Mouse (Mus musculus) olfactory bulb, adult 2 months (tissue): ENCODE data around the gene Brsk1.

Experiments
- CTCF ChIP-seq: fragments of 200-500 bp; IDR thresholded peaks from 2 replicates; pipeline ENCODE4 v1.5.1; 2012; ENCODE audit warnings: low read depth, mild to moderate bottlenecking, low read length, moderate library complexity; ENCODE audit not compliant: insufficient read depth
- POLR2A ChIP-seq: fragments of 200-500 bp; IDR thresholded peaks from 2 replicates; pipeline ENCODE4 v1.6.1; 2012; ENCODE audit warnings: mild to moderate bottlenecking, low read depth, low read length, moderate library complexity; ENCODE audit not compliant: insufficient read depth

DNA sequence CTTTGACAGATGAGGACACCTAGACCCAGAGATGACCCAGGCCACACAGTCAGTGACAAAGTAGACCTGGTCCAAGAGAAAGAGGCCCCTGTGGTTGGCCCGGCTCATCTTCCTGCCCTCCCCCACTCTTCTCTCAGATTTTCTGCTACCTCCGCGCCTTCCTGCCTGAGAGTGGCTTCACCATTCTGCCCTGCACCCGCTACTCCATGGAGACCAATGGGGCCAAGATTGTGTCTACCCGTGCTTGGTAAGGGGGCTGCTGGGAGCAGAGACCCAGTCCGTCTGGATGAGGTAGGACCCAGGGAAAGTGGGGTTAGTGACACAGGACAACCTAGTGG lies 52.0 kb downstream of the Brsk1 start:
- TF ChIP-seq POLR2A (no peak), CTCF (no peak)
